Mouse (Mus musculus): ENCODE results near the gene Insrr. TPM values are rescaled to one million over a fixed set of nuclear protein-coding genes. Genes with fewer than 3 reads are reported as not detected.
A peak's percentile ranks its signal among the peaks of the same experiment; 100 is the strongest.

Gene Insrr
- polyA plus RNA-seq, 1 experiment from 2014 or later, result 0.78 TPM

GRCm38 (mm10) chr3:87785156-87785555 is 11.6 kb upstream of the Insrr start:
- peaks cover 23% of the 10 kb centered on the region for H3K27me3 ChIP-seq (ENCODE audit: low read depth, poor library complexity, severe bottlenecking)
- peaks cover 28% of the 10 kb centered on the region for H3K4me1 ChIP-seq
- H3K27ac ChIP-seq (replicated peaks), result no peak overlapping the region
- H3K36me3 ChIP-seq, result no peaks in the 10 kb centered on the region
- H3K4me3 ChIP-seq, result no peak overlapping the region
- WGBS, result 84% methylated on average over 5 of the region's 5 CpGs
- no peaks in the 10 kb centered on the region for H3K9me3 ChIP-seq (replicated peaks)
- DNase-seq (ENCODE audit: low spot score), result no peak

DNA sequence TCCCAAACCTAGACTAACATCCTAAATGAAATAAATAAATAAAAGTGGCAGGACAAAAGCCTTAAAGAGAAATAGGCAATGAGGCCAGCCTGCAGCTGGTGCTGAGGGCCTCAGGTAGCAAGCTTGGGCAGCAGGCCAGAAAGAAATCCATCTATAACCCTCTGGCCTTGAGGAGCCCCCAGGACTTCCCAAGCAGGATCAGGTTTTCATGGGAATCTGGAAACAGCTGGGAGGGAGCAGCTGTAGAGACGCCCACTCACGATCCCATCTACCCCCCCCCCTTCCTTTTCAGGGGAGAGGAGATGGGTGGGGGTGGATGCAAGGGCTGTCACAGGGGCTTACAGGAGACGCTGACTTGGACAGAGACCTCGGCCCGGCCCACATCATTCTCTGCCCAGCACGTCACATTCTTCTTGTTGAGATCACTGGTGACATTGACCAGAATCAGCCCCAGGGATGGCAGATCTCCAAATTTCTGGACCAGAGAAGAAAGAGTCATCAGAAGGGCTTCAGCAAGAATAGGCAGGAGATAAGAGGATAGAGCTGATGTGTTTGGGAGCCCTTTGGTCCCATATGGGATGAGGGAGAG is 11.0 kb upstream of the Insrr start:
- Histone ChIP-seq H3K27ac (replicated peaks) (no peak overlapping the region), H3K9me3 (replicated peaks) (no peaks in the 10 kb centered on the region), H3K4me3 (no peak overlapping the region), H3K27me3 (ENCODE audit: low read depth, poor library complexity, severe bottlenecking) (peaks cover 23% of the 10 kb centered on the region), H3K36me3 (no peaks in the 10 kb centered on the region), H3K4me1 (peaks cover 29% of the 10 kb centered on the region)
- no peak for DNase-seq (ENCODE audit: low spot score)
- WGBS, result 81% methylated on average over 6 of the region's 6 CpGs

- H3K9me3 ChIP-seq (replicated peaks), result no peaks in the 10 kb centered on the region
Observed at GRCm38 (mm10) chr3:87789248-87789647, 7.5 kb upstream of the Insrr start.

GRCm38 (mm10) chr3:87789768-87790167 is 7.0 kb upstream of the Insrr start:
- 26% methylated on average over 5 of the region's 5 CpGs for WGBS
- H3K27ac ChIP-seq (replicated peaks), result peak overlapping the region; percentile 43; the same call in 1 of the 2 replicates
- no peaks in the 10 kb centered on the region for H3K9me3 ChIP-seq (replicated peaks)
- no peak for DNase-seq (ENCODE audit: low spot score)
- no peaks in the 10 kb centered on the region for H3K36me3 ChIP-seq
- peaks cover 25% of the 10 kb centered on the region for H3K4me1 ChIP-seq
- peaks cover 62% of the 10 kb centered on the region for H3K27me3 ChIP-seq (ENCODE audit: low read depth, poor library complexity, severe bottlenecking)
- no peak overlapping the region for H3K4me3 ChIP-seq

More at GRCm38 (mm10) chr3:87789248-87789647, 7.5 kb upstream of the Insrr start:
- Histone ChIP-seq H3K4me3 (no peak overlapping the region), H3K36me3 (no peaks in the 10 kb centered on the region), H3K27me3 (ENCODE audit: low read depth, poor library complexity, severe bottlenecking) (peaks cover 57% of the 10 kb centered on the region), H3K4me1 (peaks cover 20% of the 10 kb centered on the region), H3K27ac (replicated peaks) (peak overlapping the region; percentile 43; the same call in 1 of the 2 replicates)
- 82% methylated on average over 1 of the region's 1 CpGs for WGBS
- no peak for DNase-seq (ENCODE audit: low spot score)

- peak within 1 kb of the TSS; percentile 47 for H3K4me3 ChIP-seq
- DNase-seq (ENCODE audit: low spot score), result peak; percentile 47
- H3K4me1 ChIP-seq, result peaks cover 46% of the 10 kb centered on the region
- H3K9me3 ChIP-seq (replicated peaks), result no peaks in the 10 kb centered on the region
- WGBS, result under 1% methylated on average over 47 of the region's 47 CpGs
- no peak within 1 kb of the TSS; the same call in 1 of the 2 replicates for H3K27ac ChIP-seq (replicated peaks)
- peaks cover 100% of the 10 kb centered on the region for H3K27me3 ChIP-seq (ENCODE audit: low read depth, poor library complexity, severe bottlenecking)
- no peaks in the 10 kb centered on the region for H3K36me3 ChIP-seq
Observed at GRCm38 (mm10) chr3:87794922-87795325, 1.8 kb upstream of the Insrr start, which contains the start of gene Ntrk1. Ntrk1 (minus strand) TSS chr3:87795162.

DNA sequence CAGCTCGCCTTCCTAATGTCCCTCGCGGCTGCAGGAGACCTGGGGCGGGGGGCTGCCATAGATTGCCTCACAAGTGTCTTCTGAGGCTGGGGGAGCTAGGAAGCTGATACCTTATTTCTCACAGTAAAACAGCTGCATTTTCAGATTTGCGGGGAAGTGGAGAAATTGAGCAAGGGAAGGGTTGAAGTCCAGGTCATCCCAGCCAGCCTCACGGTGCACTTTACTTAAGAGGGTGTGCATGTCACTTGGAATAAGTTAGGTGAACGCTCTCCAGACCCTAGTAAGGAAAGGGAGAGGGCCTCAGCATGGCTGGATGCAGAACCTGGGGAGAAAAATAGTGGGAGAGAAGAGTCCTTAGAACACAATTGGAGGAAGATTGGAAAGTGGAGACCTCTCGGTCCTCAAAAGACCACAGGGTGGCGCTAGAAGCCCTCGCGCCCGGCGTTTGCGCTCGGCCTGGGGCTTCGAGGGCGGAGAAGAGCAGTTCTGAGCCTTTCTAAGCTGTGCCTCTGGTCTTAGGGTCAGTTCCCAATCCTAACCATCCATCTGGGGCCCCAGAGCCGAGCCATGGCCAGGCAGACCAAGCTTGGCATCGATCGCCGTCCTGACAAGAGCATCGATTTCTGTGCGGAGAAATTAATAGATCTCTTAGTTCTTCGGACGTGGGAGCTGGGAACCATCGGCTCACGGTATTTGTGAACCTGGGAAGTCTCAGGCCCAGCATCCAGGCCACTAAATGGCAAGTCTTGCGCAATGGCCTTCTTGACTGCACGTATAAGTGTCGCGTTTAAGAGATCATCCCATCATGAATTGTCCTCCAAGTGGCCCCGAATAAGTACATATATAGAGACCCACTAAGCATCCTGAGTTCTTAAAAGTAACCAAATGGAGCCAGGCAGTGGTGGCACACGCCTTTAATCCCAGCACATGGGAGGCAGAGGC is 1.1 kb upstream of the Insrr start:
- peak; percentile 80 for DNase-seq (ENCODE audit: low spot score)
- H3K27ac ChIP-seq (replicated peaks), result no peak overlapping the region; the same call in 1 of the 2 replicates
- 13% methylated on average over 33 of the region's 33 CpGs for WGBS

GRCm38 (mm10) chr3:87801681-87802080 is 4.9 kb downstream of the Insrr start:
- no peak overlapping the region for H3K27ac ChIP-seq (replicated peaks)
- no peak overlapping the region for H3K4me3 ChIP-seq
- no peaks in the 10 kb centered on the region for H3K9me3 ChIP-seq (replicated peaks)
- H3K4me1 ChIP-seq, result peaks cover 35% of the 10 kb centered on the region
- DNase-seq (ENCODE audit: low spot score), result no peak
- peaks cover 100% of the 10 kb centered on the region for H3K27me3 ChIP-seq (ENCODE audit: low read depth, poor library complexity, severe bottlenecking)
- WGBS, result 60% methylated on average over 5 of the region's 5 CpGs
- no peaks in the 10 kb centered on the region for H3K36me3 ChIP-seq

More for the DNA sequence above, 1.1 kb upstream of the Insrr start:
- Histone ChIP-seq H3K27me3 (ENCODE audit: low read depth, poor library complexity, severe bottlenecking) (peaks cover 100% of the 10 kb centered on the region), H3K4me1 (peaks cover 43% of the 10 kb centered on the region), H3K9me3 (replicated peaks) (no peaks in the 10 kb centered on the region), H3K36me3 (no peaks in the 10 kb centered on the region), H3K4me3 (peak overlapping the region; percentile 47)

GRCm38 (mm10) chr3:87804038-87804677 is 7.4 kb downstream of the Insrr start:
- H3K9me3 ChIP-seq (replicated peaks), result no peaks in the 10 kb centered on the region
- peak overlapping the region; percentile 42 for H3K4me3 ChIP-seq
- peaks cover 100% of the 10 kb centered on the region for H3K27me3 ChIP-seq (ENCODE audit: low read depth, poor library complexity, severe bottlenecking)
- no peaks in the 10 kb centered on the region for H3K36me3 ChIP-seq
- 4% methylated on average over 26 of the region's 26 CpGs for WGBS
- DNase-seq (ENCODE audit: low spot score), result no peak
- peaks cover 15% of the 10 kb centered on the region for H3K4me1 ChIP-seq
- H3K27ac ChIP-seq (replicated peaks), result no peak overlapping the region

- H3K4me3 ChIP-seq, result peak overlapping the region; percentile 40
- DNase-seq (ENCODE audit: low spot score), result no peak
- H3K9me3 ChIP-seq (replicated peaks), result no peaks in the 10 kb centered on the region
- H3K36me3 ChIP-seq, result no peaks in the 10 kb centered on the region
- no peak overlapping the region for H3K27ac ChIP-seq (replicated peaks)
- peaks cover 100% of the 10 kb centered on the region for H3K27me3 ChIP-seq (ENCODE audit: low read depth, poor library complexity, severe bottlenecking)
- peaks cover 15% of the 10 kb centered on the region for H3K4me1 ChIP-seq
- 3% methylated on average over 28 of the region's 28 CpGs for WGBS
Observed at GRCm38 (mm10) chr3:87809322-87809962, 12.7 kb downstream of the Insrr start.

GRCm38 (mm10) chr3:87811297-87811696 is 14.5 kb downstream of the Insrr start:
- 84% methylated on average over 8 of the region's 8 CpGs for WGBS
- no peaks in the 10 kb centered on the region for H3K9me3 ChIP-seq (replicated peaks)
- no peak overlapping the region for H3K27ac ChIP-seq (replicated peaks)
- peaks cover 100% of the 10 kb centered on the region for H3K27me3 ChIP-seq (ENCODE audit: low read depth, poor library complexity, severe bottlenecking)
- peaks cover 15% of the 10 kb centered on the region for H3K4me1 ChIP-seq
- no peak overlapping the region for H3K4me3 ChIP-seq
- H3K36me3 ChIP-seq, result no peaks in the 10 kb centered on the region
- no peak for DNase-seq (ENCODE audit: low spot score)

DNA sequence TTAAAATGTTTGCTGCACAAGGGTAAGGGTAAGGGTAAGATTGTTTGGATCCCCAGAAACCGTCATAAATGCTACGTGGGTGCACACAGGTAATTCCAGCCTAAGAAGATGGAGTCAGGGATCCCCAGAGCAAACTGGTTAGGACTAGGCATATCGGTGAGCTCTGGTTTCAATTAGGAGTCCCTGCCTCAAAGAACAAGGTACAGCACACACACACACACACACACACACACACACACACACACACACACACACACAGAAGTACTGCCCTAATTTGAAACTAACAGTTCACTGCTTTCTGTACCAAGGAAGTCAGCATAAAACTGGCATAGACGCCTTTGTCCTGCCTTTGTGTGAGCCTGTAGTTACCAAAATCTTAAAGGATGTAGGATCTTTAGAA is 15.7 kb downstream of the Insrr start:
- H3K27ac ChIP-seq (replicated peaks), result no peak overlapping the region
- WGBS, result 77% methylated on average over 4 of the region's 4 CpGs
- H3K9me3 ChIP-seq (replicated peaks), result no peaks in the 10 kb centered on the region
- H3K4me3 ChIP-seq, result no peak overlapping the region
- no peaks in the 10 kb centered on the region for H3K36me3 ChIP-seq
- H3K27me3 ChIP-seq (ENCODE audit: low read depth, poor library complexity, severe bottlenecking), result peaks cover 100% of the 10 kb centered on the region
- H3K4me1 ChIP-seq, result peaks cover 21% of the 10 kb centered on the region
- DNase-seq (ENCODE audit: low spot score), result no peak

GRCm38 (mm10) chr3:87812873-87813272 is 16.1 kb downstream of the Insrr start:
- H3K27me3 ChIP-seq (ENCODE audit: low read depth, poor library complexity, severe bottlenecking), result peaks cover 100% of the 10 kb centered on the region
- H3K4me1 ChIP-seq, result peaks cover 21% of the 10 kb centered on the region
- 74% methylated on average over 10 of the region's 10 CpGs for WGBS
- no peak overlapping the region for H3K4me3 ChIP-seq
- no peak for DNase-seq (ENCODE audit: low spot score)
- H3K36me3 ChIP-seq, result no peaks in the 10 kb centered on the region
- no peaks in the 10 kb centered on the region for H3K9me3 ChIP-seq (replicated peaks)
- H3K27ac ChIP-seq (replicated peaks), result no peak overlapping the region

All from midbrain, embryonic 10.5 days (tissue).